Mouse (Mus musculus) limb, embryonic 12.5 days (tissue): ENCODE results near the gene Parp16. TPM values are rescaled to one million over a fixed set of nuclear protein-coding genes. Genes with fewer than 3 reads are reported as not detected.

ENCODE experiments used
- ATAC-seq: fragments of 200-750 bp; cut with Nextera tagmentation; 2 replicates; pipeline ENCODE4 v1.8.0; 2017; ENCODE audit warnings: low read depth, moderate TSS enrichment; ENCODE audit not compliant: insufficient number of reproducible peaks, insufficient read depth, low FRiP score, low TSS enrichment
- H3K27ac ChIP-seq: fragments of 300-500 bp; sonication (generic); 2 replicates; pipeline ENCODE4 v1.5.1; 2016; ENCODE audit warnings: mild to moderate bottlenecking, moderate library complexity
- H3K27me3 ChIP-seq: fragments of 300-500 bp; sonication (generic); 2 replicates; pipeline ENCODE4 v1.6.1; 2016; ENCODE audit warnings: mild to moderate bottlenecking, moderate library complexity
- H3K36me3 ChIP-seq: fragments of 300-500 bp; sonication (generic); 2 replicates; pipeline ENCODE4 v1.6.1; 2016; ENCODE audit warnings: mild to moderate bottlenecking, moderate library complexity
- H3K4me1 ChIP-seq: fragments of 300-500 bp; sonication (generic); replicated peaks from 2 replicates; pipeline ENCODE4 v1.6.1; 2016
- H3K4me2 ChIP-seq: fragments of 300-500 bp; sonication (generic); 2 replicates; pipeline ENCODE4 v1.6.1; 2016; ENCODE audit warnings: mild to moderate bottlenecking, moderate library complexity
- H3K4me3 ChIP-seq: fragments of 300-500 bp; sonication (generic); replicated peaks from 2 replicates; pipeline ENCODE4 v1.5.1; 2016; ENCODE audit warnings: mild to moderate bottlenecking
- H3K9ac ChIP-seq: fragments of 300-500 bp; sonication (generic); replicated peaks from 2 replicates; pipeline ENCODE4 v1.6.1; 2016; ENCODE audit warnings: mild to moderate bottlenecking, moderate library complexity
- H3K9me3 ChIP-seq: fragments of 300-500 bp; sonication (generic); 2 replicates; pipeline ENCODE4 v1.6.1; 2016; ENCODE audit warnings: mild to moderate bottlenecking, moderate library complexity
- WGBS: fragments of 180-500 bp; shearing (Covaris S2); methylation state at CpG from one replicate; pipeline ENCODE4 v1.1.7; 2016; 5-methylcytosine and 5-hydroxymethylcytosine counted together
- polyA plus RNA-seq: library from polyadenylated mRNA; unstranded; fragments of >200 nt; fragmentation: Nextera tagmentation; extraction: Ambion mirVana; gene quantifications from 2 replicates; pipeline ENCODE4 v1.2.1, GENCODE M21; 2016

Parp16 gene
- polyA plus RNA-seq, 1 experiment from 2014 or later, result 8.2 TPM

- no peaks in the 10 kb centered on the region for H3K27me3 ChIP-seq
- 77% methylated on average over 6 of the region's 6 CpGs for WGBS
- no peak for ATAC-seq
- H3K4me1 ChIP-seq, result peaks cover 5% of the 10 kb centered on the region; the same call in 1 of the 2 replicates
- H3K9ac ChIP-seq, result no peak overlapping the region
- peaks cover 18% of the 10 kb centered on the region; the same call in 1 of the 2 replicates for H3K36me3 ChIP-seq
- no peak overlapping the region for H3K4me3 ChIP-seq
- no peak overlapping the region for H3K27ac ChIP-seq
- no peaks in the 10 kb centered on the region for H3K9me3 ChIP-seq
- H3K4me2 ChIP-seq, result no peak overlapping the region
Observed at GRCm38 (mm10) chr9:65230250-65230649, 35.1 kb downstream of the Parp16 start.

GRCm38 (mm10) chr9:65231284-65231683 is 36.1 kb downstream of the Parp16 start:
- Histone ChIP-seq H3K27ac (no peak overlapping the region), H3K4me1 (peaks cover 5% of the 10 kb centered on the region; the same call in 1 of the 2 replicates), H3K4me2 (no peak overlapping the region), H3K27me3 (no peaks in the 10 kb centered on the region), H3K4me3 (no peak overlapping the region), H3K9ac (no peak overlapping the region), H3K36me3 (peaks cover 18% of the 10 kb centered on the region; the same call in 1 of the 2 replicates), H3K9me3 (no peaks in the 10 kb centered on the region)
- no peak for ATAC-seq
- WGBS, result 45% methylated on average over 8 of the region's 8 CpGs

DNA sequence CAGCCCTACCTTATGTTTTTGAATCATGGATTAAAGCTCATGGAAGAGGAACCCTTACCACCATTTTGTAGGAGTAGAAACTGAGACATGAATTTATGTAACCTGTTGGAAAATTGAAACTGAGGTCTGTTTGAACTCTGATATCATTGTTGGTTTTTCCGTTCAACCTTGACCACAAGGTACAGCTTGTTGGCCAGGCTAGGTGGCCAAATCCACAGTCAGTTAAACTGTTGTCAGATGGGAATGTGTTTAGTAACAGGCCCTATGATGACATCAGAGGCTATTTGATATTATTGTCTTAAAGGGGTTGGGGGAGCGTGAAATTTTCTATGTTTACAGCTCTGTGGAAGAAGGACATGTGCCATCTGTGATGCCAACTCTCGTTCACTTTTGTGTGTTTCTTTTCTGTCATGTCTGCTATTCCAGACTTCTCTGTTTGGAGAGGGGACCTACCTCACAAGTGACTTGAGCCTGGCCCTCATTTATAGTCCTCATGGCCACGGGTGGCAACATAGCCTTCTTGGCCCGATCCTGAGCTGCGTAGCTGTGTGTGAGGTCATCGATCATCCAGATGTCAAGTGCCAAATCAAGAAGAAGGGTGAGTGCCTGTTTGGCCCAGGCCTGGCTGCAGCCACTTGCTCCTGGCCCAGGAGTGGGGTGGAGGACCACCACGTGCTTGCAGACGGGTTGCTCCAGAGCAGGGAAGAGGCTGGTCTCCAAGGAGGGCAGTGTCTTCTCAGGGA is 38.3 kb downstream of the Parp16 start:
- Histone ChIP-seq H3K36me3 (peaks cover 22% of the 10 kb centered on the region; the same call in 1 of the 2 replicates), H3K4me1 (peaks cover 13% of the 10 kb centered on the region), H3K27me3 (no peaks in the 10 kb centered on the region), H3K4me3 (no peak overlapping the region), H3K9ac (no peak overlapping the region), H3K4me2 (no peak overlapping the region), H3K9me3 (no peaks in the 10 kb centered on the region), H3K27ac (no peak overlapping the region)
- WGBS, result 84% methylated on average over 9 of the region's 9 CpGs
- ATAC-seq, result no peak

DNA sequence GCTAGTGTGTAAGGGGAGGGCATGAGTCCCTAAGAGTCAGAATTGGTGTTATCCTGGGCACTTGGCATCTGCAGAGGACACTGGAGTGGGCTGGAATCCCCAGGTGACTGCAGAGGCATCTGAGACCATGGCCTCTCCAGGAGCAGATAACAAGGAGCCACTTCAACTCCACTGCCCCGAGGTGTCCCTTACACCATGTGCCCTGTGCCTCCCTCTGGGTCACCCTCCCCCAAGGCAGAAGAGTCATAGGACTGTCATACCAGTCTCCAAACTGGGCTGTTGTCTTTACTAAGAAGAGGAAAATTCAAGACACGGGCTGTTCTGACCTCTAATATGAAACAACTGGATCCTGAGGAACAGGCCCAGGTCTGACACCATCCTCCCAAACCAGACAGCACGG is 39.6 kb downstream of the Parp16 start:
- H3K4me3 ChIP-seq, result no peak overlapping the region
- no peaks in the 10 kb centered on the region for H3K27me3 ChIP-seq
- peaks cover 18% of the 10 kb centered on the region; the same call in 1 of the 2 replicates for H3K36me3 ChIP-seq
- H3K9ac ChIP-seq, result no peak overlapping the region
- H3K9me3 ChIP-seq, result no peaks in the 10 kb centered on the region
- no peak for ATAC-seq
- 80% methylated on average over 3 of the region's 3 CpGs for WGBS
- H3K4me1 ChIP-seq, result peaks cover 18% of the 10 kb centered on the region
- H3K4me2 ChIP-seq, result no peak overlapping the region
- H3K27ac ChIP-seq, result no peak overlapping the region

DNA sequence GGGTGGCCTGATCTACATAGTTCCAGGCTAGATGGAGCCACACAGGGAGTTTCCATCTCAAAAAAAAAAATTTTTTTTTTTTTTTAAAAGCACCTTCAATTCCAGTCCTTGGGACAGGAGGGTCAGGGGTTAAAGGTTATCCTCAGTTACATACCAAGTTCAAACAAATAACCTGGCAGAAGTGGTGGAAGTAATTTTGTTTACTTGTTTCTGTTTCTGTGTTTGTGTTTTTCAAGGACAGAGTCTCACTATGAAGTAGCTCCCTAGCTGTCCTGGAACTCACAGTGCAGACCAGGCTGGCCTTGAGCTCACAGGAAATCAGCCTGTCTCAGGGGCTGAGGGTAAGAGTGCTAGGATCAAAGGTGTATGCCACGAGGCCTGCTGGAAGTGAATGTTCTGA is 40.4 kb downstream of the Parp16 start:
- H3K4me1 ChIP-seq, result peaks cover 18% of the 10 kb centered on the region
- H3K4me3 ChIP-seq, result no peak overlapping the region
- WGBS, result 30% methylated on average over 1 of the region's 1 CpGs
- no peak overlapping the region for H3K9ac ChIP-seq
- no peaks in the 10 kb centered on the region for H3K27me3 ChIP-seq
- H3K9me3 ChIP-seq, result no peaks in the 10 kb centered on the region
- 0 out of 2 replicates have a peak, but pooled peaks cover 13% of the 10 kb centered on the region for H3K36me3 ChIP-seq
- H3K27ac ChIP-seq, result no peak overlapping the region
- H3K4me2 ChIP-seq, result no peak overlapping the region
- ATAC-seq, result no peak

DNA sequence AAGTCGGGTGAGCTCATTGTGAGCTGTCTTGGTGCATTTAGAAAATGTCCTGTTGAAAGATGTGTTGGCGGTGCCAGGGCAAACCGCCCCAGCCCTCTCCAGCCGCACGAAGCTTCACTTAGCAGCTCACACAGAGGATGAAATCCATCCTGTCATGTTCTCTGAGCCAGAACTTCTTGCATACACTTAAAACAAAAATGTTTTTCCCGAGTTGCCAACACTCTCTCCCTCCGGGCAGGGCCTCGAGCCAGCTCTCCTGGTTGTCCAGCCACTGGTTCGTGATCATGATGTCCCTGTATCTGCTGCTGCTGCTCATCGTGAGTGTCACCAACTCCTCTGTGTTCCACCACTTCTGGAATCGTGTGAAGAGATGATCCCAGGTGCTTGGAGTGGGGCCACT is 42.5 kb downstream of the Parp16 start:
- WGBS, result 83% methylated on average over 11 of the region's 11 CpGs
- ATAC-seq, result no peak
- Histone ChIP-seq H3K4me2 (no peak overlapping the region), H3K4me3 (no peak overlapping the region), H3K27me3 (no peaks in the 10 kb centered on the region; the same call in 1 of the 2 replicates), H3K4me1 (peaks cover 12% of the 10 kb centered on the region), H3K36me3 (0 out of 2 replicates have a peak, but pooled peaks cover 13% of the 10 kb centered on the region), H3K9me3 (no peaks in the 10 kb centered on the region), H3K9ac (no peak overlapping the region; the same call in 1 of the 2 replicates), H3K27ac (peak overlapping the region; percentile 53; the same call in 1 of the 2 replicates)

GRCm38 (mm10) chr9:65238191-65238760 is 43.1 kb downstream of the Parp16 start:
- ATAC-seq, result no peak
- no peak overlapping the region for H3K9ac ChIP-seq
- 29% methylated on average over 13 of the region's 13 CpGs for WGBS
- peaks cover 12% of the 10 kb centered on the region for H3K4me1 ChIP-seq
- H3K27me3 ChIP-seq, result no peaks in the 10 kb centered on the region; the same call in 1 of the 2 replicates
- peak overlapping the region; percentile 53; the same call in 1 of the 2 replicates for H3K27ac ChIP-seq
- H3K9me3 ChIP-seq, result no peaks in the 10 kb centered on the region
- H3K4me3 ChIP-seq, result no peak overlapping the region
- H3K36me3 ChIP-seq, result 0 out of 2 replicates have a peak, but pooled peaks cover 8% of the 10 kb centered on the region
- no peak overlapping the region for H3K4me2 ChIP-seq

DNA sequence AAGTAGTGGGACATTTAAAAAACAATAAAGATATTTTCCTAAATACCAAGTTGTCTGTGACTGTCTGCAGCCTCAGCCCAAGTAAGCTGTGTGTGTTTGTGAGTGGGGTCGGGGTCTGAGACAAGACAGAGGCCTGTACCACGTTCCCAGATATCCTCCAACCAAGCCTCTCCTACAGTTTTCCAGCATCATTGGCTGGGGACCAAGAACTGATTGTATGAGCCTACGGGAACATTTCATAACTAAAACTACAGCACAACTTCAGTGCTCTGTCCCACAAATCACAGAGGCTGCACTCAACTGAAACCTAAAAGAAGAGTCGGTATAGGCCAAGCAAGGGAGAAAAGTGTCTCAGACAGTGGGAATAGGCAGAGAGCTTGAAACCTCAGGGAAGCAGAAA is 44.0 kb downstream of the Parp16 start:
- Histone ChIP-seq H3K27ac (no peak overlapping the region), H3K27me3 (no peaks in the 10 kb centered on the region; the same call in 1 of the 2 replicates), H3K4me2 (no peak overlapping the region), H3K4me3 (no peak overlapping the region), H3K36me3 (0 out of 2 replicates have a peak, but pooled peaks cover 4% of the 10 kb centered on the region), H3K9ac (no peak overlapping the region), H3K9me3 (no peaks in the 10 kb centered on the region), H3K4me1 (peaks cover 17% of the 10 kb centered on the region)
- WGBS, result 96% methylated on average over 4 of the region's 4 CpGs
- no peak for ATAC-seq

- no peaks in the 10 kb centered on the region for H3K9me3 ChIP-seq
- H3K27me3 ChIP-seq, result no peaks in the 10 kb centered on the region; the same call in 1 of the 2 replicates
- no peak overlapping the region for H3K27ac ChIP-seq
- no peak overlapping the region for H3K9ac ChIP-seq
- H3K4me3 ChIP-seq, result no peak overlapping the region
- peaks cover 20% of the 10 kb centered on the region for H3K4me1 ChIP-seq
- no peak overlapping the region for H3K4me2 ChIP-seq
- 0 out of 2 replicates have a peak, but pooled peaks cover 4% of the 10 kb centered on the region for H3K36me3 ChIP-seq
- ATAC-seq, result no peak
- 92% methylated on average over 5 of the region's 5 CpGs for WGBS
Observed at GRCm38 (mm10) chr9:65239731-65240130, 44.6 kb downstream of the Parp16 start.

GRCm38 (mm10) chr9:65240587-65240986 is 45.4 kb downstream of the Parp16 start:
- H3K4me2 ChIP-seq, result no peak overlapping the region
- H3K9me3 ChIP-seq, result no peaks in the 10 kb centered on the region
- H3K27me3 ChIP-seq, result no peaks in the 10 kb centered on the region; the same call in 1 of the 2 replicates
- no peak for ATAC-seq
- H3K4me1 ChIP-seq, result peaks cover 20% of the 10 kb centered on the region
- no peak overlapping the region for H3K4me3 ChIP-seq
- WGBS, result 91% methylated on average over 3 of the region's 3 CpGs
- no peak overlapping the region for H3K27ac ChIP-seq
- H3K36me3 ChIP-seq, result 0 out of 2 replicates have a peak, but pooled peaks cover 4% of the 10 kb centered on the region
- H3K9ac ChIP-seq, result no peak overlapping the region

GRCm38 (mm10) chr9:65241973-65242372 is 46.8 kb downstream of the Parp16 start:
- no peak for ATAC-seq
- no peak overlapping the region for H3K9ac ChIP-seq
- WGBS, result 64% methylated on average over 5 of the region's 5 CpGs
- H3K9me3 ChIP-seq, result no peaks in the 10 kb centered on the region
- 0 out of 2 replicates have a peak, but pooled peaks cover 2% of the 10 kb centered on the region for H3K36me3 ChIP-seq
- no peak overlapping the region for H3K27ac ChIP-seq
- peaks cover 20% of the 10 kb centered on the region for H3K4me1 ChIP-seq
- H3K27me3 ChIP-seq, result no peaks in the 10 kb centered on the region; the same call in 1 of the 2 replicates
- H3K4me3 ChIP-seq, result no peak overlapping the region
- H3K4me2 ChIP-seq, result no peak overlapping the region
